Mouse (Mus musculus) embryonic facial prominence, embryonic 15.5 days (tissue): ENCODE measurements around the gene Crebl2. TPM values are rescaled to one million over a fixed set of nuclear protein-coding genes. Genes with fewer than 3 reads are reported as not detected.

Experiments used
- ATAC-seq: fragments of 200-750 bp; cut with Nextera tagmentation; 2 replicates; pipeline ENCODE4 v1.8.0; 2017; ENCODE audit warnings: low read depth, moderate TSS enrichment; ENCODE audit not compliant: insufficient number of reproducible peaks, low FRiP score, low TSS enrichment
- H3K27ac ChIP-seq: fragments of 300-500 bp; sonication (generic); replicated peaks from 2 replicates; pipeline ENCODE4 v1.5.1; 2015; ENCODE audit warnings: mild to moderate bottlenecking, inconsistent platforms
- H3K27me3 ChIP-seq: fragments of 300-500 bp; sonication (generic); 2 replicates; pipeline ENCODE4 v1.6.1; 2015; ENCODE audit warnings: inconsistent platforms
- H3K36me3 ChIP-seq: fragments of 300-500 bp; sonication (generic); 2 replicates; pipeline ENCODE4 v1.6.1; 2015; ENCODE audit warnings: mild to moderate bottlenecking, inconsistent platforms
- H3K4me1 ChIP-seq: fragments of 300-500 bp; sonication (generic); 2 replicates; pipeline ENCODE4 v1.6.1; 2015; ENCODE audit warnings: inconsistent platforms
- H3K4me2 ChIP-seq: fragments of 300-500 bp; sonication (generic); replicated peaks from 2 replicates; pipeline ENCODE4 v1.6.1; 2015; ENCODE audit warnings: mild to moderate bottlenecking, inconsistent platforms
- H3K4me3 ChIP-seq: fragments of 300-500 bp; sonication (generic); replicated peaks from 2 replicates; pipeline ENCODE4 v1.5.1; 2015; ENCODE audit warnings: mild to moderate bottlenecking, inconsistent platforms
- H3K9ac ChIP-seq: fragments of 300-500 bp; sonication (generic); 2 replicates; pipeline ENCODE4 v1.6.1; 2015; ENCODE audit warnings: inconsistent platforms
- H3K9me3 ChIP-seq: fragments of 300-500 bp; sonication (generic); replicated peaks from 2 replicates; pipeline ENCODE4 v1.6.1; 2016; ENCODE audit warnings: inconsistent platforms
- WGBS: fragments of 180-500 bp; shearing (Covaris S2); methylation state at CpG from one replicate; pipeline ENCODE4 v1.1.7; 2015; 5-methylcytosine and 5-hydroxymethylcytosine counted together
- polyA plus RNA-seq: library from polyadenylated mRNA; unstranded; fragments of >200 nt; fragmentation: Nextera tagmentation; extraction: Ambion mirVana; gene quantifications from 2 replicates; pipeline ENCODE4 v1.2.1, GENCODE M21; 2015

Crebl2 gene
- polyA plus RNA-seq, 1 experiment from 2014 or later = 3.4 TPM

DNA sequence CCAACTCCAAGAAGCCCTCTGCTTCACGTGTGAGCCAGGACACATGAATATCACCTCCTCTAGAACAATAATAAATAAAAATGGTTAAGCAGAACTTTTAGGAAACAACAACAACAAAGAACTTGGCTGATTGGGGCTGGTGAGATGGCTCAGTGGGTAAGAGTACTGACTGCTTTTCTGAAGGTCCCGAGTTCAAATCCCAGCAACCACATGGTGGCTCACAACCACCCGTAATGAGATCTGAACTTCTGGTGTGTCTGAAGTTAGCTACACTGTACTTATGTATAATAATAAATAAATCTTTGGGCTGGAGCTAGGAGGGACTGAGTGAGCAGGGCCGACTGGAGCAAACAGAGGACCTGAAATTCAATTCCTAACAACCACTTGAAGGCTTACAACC is 47.3 kb downstream of the Crebl2 start:
- no peak overlapping the region for H3K9ac ChIP-seq
- H3K36me3 ChIP-seq = no peaks in the 10 kb centered on the region
- 79% methylated on average over 4 of the region's 4 CpGs for WGBS
- no peak overlapping the region for H3K27ac ChIP-seq
- ATAC-seq = no peak
- no peak overlapping the region for H3K4me2 ChIP-seq
- H3K9me3 ChIP-seq = no peaks in the 10 kb centered on the region
- no peaks in the 10 kb centered on the region for H3K27me3 ChIP-seq
- H3K4me1 ChIP-seq = peaks cover 7% of the 10 kb centered on the region; the same call in 1 of the 2 replicates
- no peak overlapping the region for H3K4me3 ChIP-seq

DNA sequence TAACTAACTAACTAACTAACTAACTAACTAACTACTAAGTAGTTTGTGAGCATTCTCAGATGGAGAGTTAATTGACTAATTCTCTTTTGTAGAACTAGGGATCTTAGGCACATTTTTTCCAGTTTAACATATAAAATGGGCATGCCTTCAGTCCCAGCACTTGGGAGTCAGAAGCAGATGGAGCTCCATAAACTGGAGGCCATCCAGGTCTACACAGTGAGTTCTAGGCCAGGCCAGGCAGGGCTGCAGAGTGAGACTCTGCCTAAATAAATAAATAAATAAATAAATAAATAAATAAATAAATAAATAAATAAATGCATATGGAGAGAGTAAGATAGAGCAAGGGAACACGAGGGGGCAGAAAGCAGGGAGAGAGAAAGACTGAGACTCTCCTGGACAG is 47.9 kb downstream of the Crebl2 start:
- Histone ChIP-seq H3K4me3 (no peak overlapping the region), H3K9ac (no peak overlapping the region), H3K27ac (no peak overlapping the region), H3K4me2 (no peak overlapping the region), H3K9me3 (no peaks in the 10 kb centered on the region), H3K4me1 (peaks cover 7% of the 10 kb centered on the region; the same call in 1 of the 2 replicates), H3K27me3 (no peaks in the 10 kb centered on the region), H3K36me3 (no peaks in the 10 kb centered on the region)
- 65% methylated on average over 1 of the region's 1 CpGs for WGBS
- no peak for ATAC-seq

DNA sequence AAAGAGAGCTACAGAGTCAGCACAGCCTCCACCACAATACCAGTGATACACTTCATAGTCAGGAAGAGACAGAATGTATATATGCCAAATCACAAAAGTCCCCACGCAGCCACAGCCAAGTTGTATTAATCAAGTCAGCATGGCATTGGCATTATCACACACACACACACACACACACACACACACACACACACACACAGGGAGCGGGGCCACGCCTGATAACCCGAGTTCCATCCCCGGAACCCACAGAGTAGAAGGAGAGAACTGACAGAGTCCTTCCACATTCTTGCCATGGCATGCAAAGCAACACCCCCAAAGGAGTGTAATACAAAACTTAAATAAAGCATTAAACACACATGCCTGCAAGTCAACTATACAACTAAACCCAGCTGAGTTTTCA is 49.6 kb downstream of the Crebl2 start:
- Histone ChIP-seq H3K4me2 (no peak overlapping the region), H3K9me3 (no peaks in the 10 kb centered on the region), H3K27me3 (no peaks in the 10 kb centered on the region), H3K27ac (no peak overlapping the region), H3K4me1 (peaks cover 7% of the 10 kb centered on the region; the same call in 1 of the 2 replicates), H3K4me3 (no peak overlapping the region), H3K9ac (no peak overlapping the region), H3K36me3 (no peaks in the 10 kb centered on the region)
- WGBS = 36% methylated on average over 5 of the region's 5 CpGs
- no peak for ATAC-seq

DNA sequence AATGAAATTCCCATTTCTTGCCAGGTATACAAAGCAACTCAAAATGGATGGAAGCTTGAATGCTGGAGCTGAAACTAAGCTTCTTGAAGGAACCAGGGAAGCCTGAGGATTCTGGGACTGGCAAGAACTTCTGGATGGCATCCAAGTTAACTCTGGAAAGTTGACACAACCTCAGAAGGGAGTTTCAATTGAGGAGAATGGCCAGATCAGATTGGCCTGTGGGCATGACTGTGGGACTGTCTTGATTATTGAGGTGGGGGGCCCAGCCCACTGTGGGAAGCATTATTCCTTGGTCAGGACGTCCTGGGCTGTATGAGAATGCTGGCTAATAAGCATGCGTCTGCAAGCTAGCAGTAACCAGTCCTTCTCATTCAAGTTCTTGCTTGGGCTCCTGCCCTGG is 50.1 kb downstream of the Crebl2 start:
- H3K27ac ChIP-seq = no peak overlapping the region

DNA sequence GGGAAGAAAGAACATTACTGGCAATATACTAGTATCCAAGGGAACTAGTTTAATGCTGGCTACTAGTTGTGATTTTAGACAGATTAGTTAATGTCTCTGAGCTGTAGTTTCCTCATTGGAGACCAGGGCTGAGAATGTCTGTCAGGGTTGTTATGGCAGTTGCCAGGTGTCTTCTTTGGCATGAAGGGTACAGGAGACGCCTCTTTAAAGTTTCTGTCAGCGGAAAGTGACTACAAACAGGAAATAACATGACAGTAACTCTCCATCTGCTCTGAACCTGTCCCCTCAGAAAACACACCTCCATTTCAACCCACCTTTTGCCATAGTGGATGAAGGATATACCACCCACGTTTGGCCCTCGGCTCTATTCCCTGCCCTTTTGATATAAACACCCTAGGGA is 53.7 kb downstream of the Crebl2 start:
- H3K9me3 ChIP-seq = no peaks in the 10 kb centered on the region
- no peaks in the 10 kb centered on the region for H3K27me3 ChIP-seq
- 80% methylated on average over 4 of the region's 4 CpGs for WGBS
- H3K36me3 ChIP-seq = no peaks in the 10 kb centered on the region
- H3K4me3 ChIP-seq = no peak overlapping the region
- H3K4me2 ChIP-seq = no peak overlapping the region
- no peak for ATAC-seq
- peaks cover 14% of the 10 kb centered on the region; the same call in 1 of the 2 replicates for H3K4me1 ChIP-seq
- H3K27ac ChIP-seq = no peak overlapping the region
- no peak overlapping the region for H3K9ac ChIP-seq

More for the DNA sequence above, 50.1 kb downstream of the Crebl2 start:
- ATAC-seq = no peak
- Histone ChIP-seq H3K4me1 (peaks cover 7% of the 10 kb centered on the region; the same call in 1 of the 2 replicates), H3K4me2 (no peak overlapping the region), H3K9ac (no peak overlapping the region), H3K36me3 (no peaks in the 10 kb centered on the region), H3K9me3 (no peaks in the 10 kb centered on the region), H3K27me3 (no peaks in the 10 kb centered on the region), H3K4me3 (no peak overlapping the region)
- 51% methylated on average over 2 of the region's 2 CpGs for WGBS

DNA sequence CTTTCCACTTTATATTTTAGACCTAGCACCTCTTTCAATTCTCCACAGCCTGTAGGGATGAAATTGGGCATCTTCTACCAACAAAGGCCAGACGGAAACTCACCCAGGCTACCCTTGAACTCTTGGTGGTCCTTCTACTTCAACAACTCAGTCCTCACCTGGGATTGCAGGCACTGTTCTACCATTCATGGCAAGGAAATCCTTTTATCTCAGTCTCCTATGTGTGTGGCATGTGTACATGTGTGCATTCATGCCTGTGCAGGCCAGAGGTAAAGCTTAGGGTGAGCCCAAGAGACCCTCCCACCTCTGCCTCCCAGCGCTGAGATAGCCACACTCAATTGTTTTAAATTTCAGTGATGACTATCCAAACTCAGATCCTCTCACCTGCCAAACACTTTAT is 55.6 kb downstream of the Crebl2 start:
- ATAC-seq = no peak
- Histone ChIP-seq H3K4me3 (no peak overlapping the region), H3K36me3 (no peaks in the 10 kb centered on the region), H3K4me2 (no peak overlapping the region), H3K27me3 (no peaks in the 10 kb centered on the region), H3K9me3 (no peaks in the 10 kb centered on the region), H3K4me1 (peaks cover 7% of the 10 kb centered on the region; the same call in 1 of the 2 replicates), H3K9ac (no peak overlapping the region; the same call in 1 of the 2 replicates), H3K27ac (no peak overlapping the region)
- WGBS = 92% methylated on average over 2 of the region's 2 CpGs

DNA sequence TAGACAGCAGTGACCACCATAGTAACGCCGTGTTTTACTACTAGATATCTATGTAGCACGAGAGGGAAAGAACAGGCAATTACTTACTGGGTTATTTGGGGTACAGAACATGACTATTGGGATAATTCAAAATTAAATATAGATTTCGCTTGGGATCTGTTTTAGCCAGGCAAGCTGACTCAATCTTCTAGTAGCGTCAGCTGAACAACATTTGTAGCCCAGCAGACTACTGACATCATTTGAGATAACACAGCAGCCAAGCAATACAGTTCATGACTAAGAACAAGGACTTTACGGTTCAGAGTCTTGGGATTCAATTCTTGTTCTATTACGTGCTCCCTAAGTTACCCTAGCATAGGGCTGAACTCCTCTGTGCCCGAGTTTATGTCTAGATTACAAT is 56.5 kb downstream of the Crebl2 start:
- Histone ChIP-seq H3K4me1 (peaks cover 6% of the 10 kb centered on the region; the same call in 1 of the 2 replicates), H3K9ac (no peak overlapping the region), H3K36me3 (no peaks in the 10 kb centered on the region), H3K27me3 (no peaks in the 10 kb centered on the region), H3K27ac (no peak overlapping the region), H3K4me3 (no peak overlapping the region), H3K4me2 (no peak overlapping the region), H3K9me3 (no peaks in the 10 kb centered on the region)
- no peak for ATAC-seq
- WGBS = 87% methylated on average over 8 of the region's 8 CpGs

DNA sequence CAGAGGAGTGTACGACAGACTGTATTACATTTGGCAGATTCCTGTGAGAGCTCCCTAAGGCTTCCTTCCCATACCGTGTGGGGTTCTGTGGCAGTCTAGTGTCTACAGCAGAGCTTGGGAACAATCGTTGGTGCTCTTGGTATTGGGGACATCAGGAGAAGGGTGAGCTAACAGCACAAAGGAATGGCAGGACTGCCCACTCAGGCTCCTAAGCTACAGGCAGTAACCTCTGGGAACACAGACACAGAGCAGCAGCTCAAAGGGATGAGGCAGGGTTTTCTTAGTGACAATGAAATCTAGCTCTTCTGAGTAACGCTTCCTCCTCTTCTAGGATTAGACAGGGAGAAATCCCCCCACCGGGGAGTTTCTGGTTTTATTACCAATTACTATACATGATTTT is 57.1 kb downstream of the Crebl2 start:
- H3K4me1 ChIP-seq = peaks cover 6% of the 10 kb centered on the region; the same call in 1 of the 2 replicates
- H3K36me3 ChIP-seq = no peaks in the 10 kb centered on the region
- H3K27me3 ChIP-seq = no peaks in the 10 kb centered on the region
- H3K27ac ChIP-seq = no peak overlapping the region
- H3K4me2 ChIP-seq = no peak overlapping the region
- 34% methylated on average over 5 of the region's 5 CpGs for WGBS
- no peak overlapping the region for H3K4me3 ChIP-seq
- no peak overlapping the region for H3K9ac ChIP-seq
- ATAC-seq = no peak
- H3K9me3 ChIP-seq = no peaks in the 10 kb centered on the region

DNA sequence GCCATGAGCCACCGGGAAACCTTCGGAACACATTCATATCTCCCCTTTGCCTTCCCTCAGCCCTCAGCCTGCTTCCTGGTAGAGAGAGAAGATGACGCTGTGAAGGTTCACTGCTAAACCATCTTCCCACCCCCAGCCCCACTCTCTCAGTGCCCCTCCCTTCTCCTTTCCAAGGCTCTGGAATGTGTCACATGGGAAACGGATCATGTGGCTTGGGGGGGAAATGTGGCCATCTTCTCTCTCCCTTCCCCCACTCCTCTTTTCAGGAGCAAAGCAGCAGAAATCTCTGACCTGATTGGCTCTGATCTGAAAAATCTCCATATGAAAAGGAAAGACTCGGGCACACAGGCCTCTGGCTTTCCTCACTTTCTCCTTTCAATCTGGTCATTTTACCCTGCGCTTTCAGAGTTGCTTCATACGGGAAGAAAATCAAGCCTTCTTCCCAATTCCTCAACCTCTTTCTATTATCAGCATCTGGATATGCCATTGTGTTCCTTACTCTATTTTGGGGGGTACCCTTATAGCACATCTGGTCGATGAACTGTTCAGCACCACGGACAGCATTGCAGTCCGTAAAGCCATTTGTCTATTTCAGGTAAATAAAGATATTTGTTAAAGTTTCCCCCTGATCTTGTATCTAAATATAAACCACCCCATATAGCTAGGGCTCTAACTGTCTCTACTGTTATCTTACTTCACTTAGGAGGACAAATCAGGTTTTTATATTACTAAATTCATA is 57.9 kb downstream of the Crebl2 start:
- Histone ChIP-seq H3K27me3 (no peaks in the 10 kb centered on the region), H3K4me2 (peak overlapping the region; percentile 19; the same call in 1 of the 2 replicates), H3K4me3 (peak overlapping the region; percentile 10; the same call in 1 of the 2 replicates), H3K36me3 (no peaks in the 10 kb centered on the region), H3K4me1 (peaks cover 6% of the 10 kb centered on the region; the same call in 1 of the 2 replicates), H3K9me3 (no peaks in the 10 kb centered on the region), H3K27ac (no peak overlapping the region), H3K9ac (no peak overlapping the region)
- WGBS = 3% methylated on average over 10 of the region's 10 CpGs
- ATAC-seq = no peak

DNA sequence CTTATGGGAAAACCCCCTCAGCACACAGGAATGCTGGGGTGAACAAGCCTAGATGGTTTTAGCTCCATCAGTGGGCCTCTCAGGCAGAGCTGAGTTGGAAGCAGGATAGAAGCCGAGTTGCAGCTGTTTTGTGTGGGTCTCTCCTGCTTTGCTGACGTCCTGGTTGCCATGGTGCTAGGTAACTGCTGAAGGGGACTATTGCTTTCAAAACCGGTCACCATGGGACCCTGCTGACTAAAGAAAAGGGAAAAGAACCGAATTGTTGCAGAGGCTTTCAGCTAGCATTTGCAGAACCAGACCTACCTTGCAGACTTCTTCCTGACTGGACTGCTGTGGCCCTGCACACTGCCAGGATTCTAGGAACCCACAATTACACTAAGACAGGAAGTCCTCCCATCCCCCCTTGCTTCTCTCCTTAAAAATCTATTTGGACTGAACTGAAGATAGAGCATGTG is 58.6 kb downstream of the Crebl2 start:
- H3K27ac ChIP-seq = no peak overlapping the region
- no peak overlapping the region for H3K9ac ChIP-seq
- H3K27me3 ChIP-seq = no peaks in the 10 kb centered on the region
- H3K4me1 ChIP-seq = peaks cover 6% of the 10 kb centered on the region; the same call in 1 of the 2 replicates
- no peak overlapping the region for H3K4me3 ChIP-seq
- H3K36me3 ChIP-seq = no peaks in the 10 kb centered on the region
- no peaks in the 10 kb centered on the region for H3K9me3 ChIP-seq
- 3% methylated on average over 4 of the region's 4 CpGs for WGBS
- no peak overlapping the region for H3K4me2 ChIP-seq
- no peak for ATAC-seq

DNA sequence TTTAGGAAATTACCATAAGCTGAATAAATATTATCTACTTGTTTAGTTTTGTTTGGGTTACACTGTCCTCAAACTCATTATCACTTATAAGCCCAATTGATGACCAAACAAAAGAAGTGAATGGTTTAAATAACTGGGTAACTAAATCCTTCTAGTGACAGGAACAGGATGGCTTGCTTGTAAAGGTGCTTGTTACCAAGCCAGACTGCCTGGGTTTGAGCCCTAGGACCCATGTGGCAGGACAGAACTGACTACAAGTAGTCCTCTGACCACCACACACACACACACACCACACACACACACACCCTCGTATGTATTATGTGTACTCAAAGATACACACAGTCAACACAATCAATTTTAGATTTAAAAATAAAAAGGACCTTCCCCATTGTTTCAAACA is 59.8 kb downstream of the Crebl2 start:
- Histone ChIP-seq H3K9me3 (no peaks in the 10 kb centered on the region), H3K4me2 (no peak overlapping the region), H3K27ac (no peak overlapping the region), H3K36me3 (no peaks in the 10 kb centered on the region), H3K4me3 (no peak overlapping the region), H3K27me3 (no peaks in the 10 kb centered on the region), H3K4me1 (peaks cover 6% of the 10 kb centered on the region; the same call in 1 of the 2 replicates), H3K9ac (no peak overlapping the region)
- WGBS = 79% methylated on average over 1 of the region's 1 CpGs
- ATAC-seq = no peak

DNA sequence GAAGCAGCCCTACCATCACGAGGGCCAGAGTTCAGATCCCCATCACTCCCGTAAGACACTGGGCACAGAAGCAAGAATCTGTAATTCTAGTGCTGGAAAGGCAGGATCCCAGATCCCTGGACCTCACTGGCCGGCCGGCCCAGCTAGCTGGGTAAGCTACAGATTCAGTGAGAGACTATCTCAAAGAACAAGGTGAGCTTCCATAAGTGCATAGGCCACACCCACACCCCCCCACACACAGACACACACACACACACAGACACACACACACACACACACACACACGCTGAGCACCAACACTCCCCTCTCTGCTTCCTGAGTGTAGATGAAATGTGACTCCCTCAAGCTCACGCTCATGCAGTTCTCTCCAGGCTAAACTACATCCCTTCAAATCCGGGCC is 60.5 kb downstream of the Crebl2 start:
- H3K4me2 ChIP-seq = no peak overlapping the region
- H3K4me3 ChIP-seq = no peak overlapping the region
- no peaks in the 10 kb centered on the region for H3K9me3 ChIP-seq
- H3K36me3 ChIP-seq = no peaks in the 10 kb centered on the region
- ATAC-seq = no peak
- H3K9ac ChIP-seq = no peak overlapping the region
- 74% methylated on average over 7 of the region's 7 CpGs for WGBS
- peaks cover 6% of the 10 kb centered on the region; the same call in 1 of the 2 replicates for H3K4me1 ChIP-seq
- H3K27ac ChIP-seq = no peak overlapping the region
- H3K27me3 ChIP-seq = no peaks in the 10 kb centered on the region
